Comparison of ENCODE assay signal across 21 mouse cellular contexts in genomic region chr1:151630251-151630628, GRCm38 (mm10). TPM values are rescaled to one million over a fixed set of nuclear protein-coding genes. Genes with fewer than 3 reads are reported as not detected.
DNase-seq lines count a peak whose midpoint lies in the region; ATAC-seq lines count a peak whose summit lies in the region.
"Had no signal": no experiment of that assay in that cellular context is flagged by ENCODE, and none has a peak within 500 bp of the region (broad histone marks: within the 10 kb centered on the region; RNA-seq: fewer than 3 reads in every experiment).

No protein-coding gene starts in this region.

- no peaks in the 10 kb centered on the region for H3K9me3 ChIP-seq in midbrain, embryonic 15.5 days
- H3K9me3 ChIP-seq in midbrain, embryonic 13.5 days, result no peaks in the 10 kb centered on the region
- H3K9me3 ChIP-seq in hindbrain, embryonic 13.5 days, result no peaks in the 10 kb centered on the region
- H3K9me3 ChIP-seq in hindbrain, embryonic 16.5 days (ENCODE audit: control insufficient read depth, low read length), result no peaks in the 10 kb centered on the region

- H3K4me2 ChIP-seq in midbrain, embryonic 15.5 days, result no peak overlapping the region
- H3K4me2 ChIP-seq in midbrain, embryonic 13.5 days (replicated peaks), result no peak overlapping the region
- no peak overlapping the region for H3K4me2 ChIP-seq in hindbrain, embryonic 13.5 days
- H3K4me2 ChIP-seq in hindbrain, embryonic 16.5 days (ENCODE audit: low read length), result no peak overlapping the region

- H3K4me1 ChIP-seq in midbrain, embryonic 15.5 days, result peaks cover 10% of the 10 kb centered on the region; the same call in 1 of the 2 replicates
- H3K4me1 ChIP-seq in midbrain, embryonic 13.5 days (replicated peaks), result peaks cover 6% of the 10 kb centered on the region; the same call in 1 of the 2 replicates
- peaks cover 28% of the 10 kb centered on the region for H3K4me1 ChIP-seq in hindbrain, embryonic 13.5 days (replicated peaks)
- peaks cover 6% of the 10 kb centered on the region; the same call in 1 of the 2 replicates for H3K4me1 ChIP-seq in hindbrain, embryonic 16.5 days (ENCODE audit: control insufficient read depth, insufficient read depth, low read depth, low read length)

- H3K27ac ChIP-seq in midbrain, embryonic 15.5 days, result no peak overlapping the region
- no peak overlapping the region for H3K27ac ChIP-seq in midbrain, embryonic 13.5 days
- peak overlapping the region; percentile 23; the same call in 1 of the 2 replicates for H3K27ac ChIP-seq in hindbrain, embryonic 13.5 days
- H3K27ac ChIP-seq in hindbrain, embryonic 16.5 days (ENCODE audit: low read depth, low read length), result no peak overlapping the region
- H3K27ac ChIP-seq: kidney, postnatal 0 days; liver, embryonic 14.5 days; macrophage had no signal

- DNase-seq in adrenal gland, postnatal 36 days, result no peak
- DNase-seq in left cerebral cortex, adult 9 months (ENCODE audit: low spot score in 2 of 2), result no peak
- DNase-seq: adrenal gland, postnatal 25 days; B cell, adult 2 months; cerebellum, adult 2 months; cerebellum, postnatal 25 days; gastrocnemius, adult 2 months; kidney, adult 8-10 months; kidney, postnatal 4 days; liver; lung, adult 2 months; thymus, postnatal 4 days had no signal

- 59% methylated on average over 2 of the region's 2 CpGs for WGBS in midbrain, embryonic 15.5 days
- 69% methylated on average over 2 of the region's 2 CpGs for WGBS in midbrain, embryonic 13.5 days
- 65% methylated on average over 2 of the region's 2 CpGs for WGBS in hindbrain, embryonic 13.5 days
- WGBS in hindbrain, embryonic 16.5 days, result 52% methylated on average over 2 of the region's 2 CpGs

- 0 out of 2 replicates have a peak, but pooled peaks have one; percentile 34 for ATAC-seq in midbrain, embryonic 15.5 days (replicated peaks)
- ATAC-seq in midbrain, embryonic 13.5 days, result no peak
- ATAC-seq in hindbrain, embryonic 13.5 days (ENCODE audit: low FRiP score), result peak; percentile 53; the same call in 1 of the 2 replicates
- peak; percentile 41; the same call in 1 of the 2 replicates for ATAC-seq in hindbrain, embryonic 16.5 days
- ATAC-seq: forebrain, embryonic 16.5 days; intestine, embryonic 16.5 days had no signal

- no peaks in the 10 kb centered on the region for H3K27me3 ChIP-seq in midbrain, embryonic 15.5 days (replicated peaks)
- no peaks in the 10 kb centered on the region for H3K27me3 ChIP-seq in midbrain, embryonic 13.5 days
- H3K27me3 ChIP-seq in hindbrain, embryonic 13.5 days, result no peaks in the 10 kb centered on the region
- no peaks in the 10 kb centered on the region for H3K27me3 ChIP-seq in hindbrain, embryonic 16.5 days (replicated peaks; ENCODE audit: control insufficient read depth, insufficient read depth, low read length)

- no peaks in the 10 kb centered on the region for H3K36me3 ChIP-seq in midbrain, embryonic 15.5 days (replicated peaks)
- no peaks in the 10 kb centered on the region for H3K36me3 ChIP-seq in midbrain, embryonic 13.5 days
- no peaks in the 10 kb centered on the region for H3K36me3 ChIP-seq in hindbrain, embryonic 13.5 days
- H3K36me3 ChIP-seq in hindbrain, embryonic 16.5 days (ENCODE audit: control insufficient read depth, insufficient read depth, low read length), result no peaks in the 10 kb centered on the region

- H3K4me3 ChIP-seq in midbrain, embryonic 15.5 days, result no peak overlapping the region
- no peak overlapping the region for H3K4me3 ChIP-seq in midbrain, embryonic 13.5 days (replicated peaks)
- no peak overlapping the region for H3K4me3 ChIP-seq in hindbrain, embryonic 13.5 days
- H3K4me3 ChIP-seq in hindbrain, embryonic 16.5 days (ENCODE audit: low read length), result no peak overlapping the region
- H3K4me3 ChIP-seq: gastrocnemius, adult 2 months had no signal

- no peak overlapping the region for H3K9ac ChIP-seq in midbrain, embryonic 15.5 days
- H3K9ac ChIP-seq in midbrain, embryonic 13.5 days (replicated peaks), result no peak overlapping the region
- no peak overlapping the region for H3K9ac ChIP-seq in hindbrain, embryonic 13.5 days
- no peak overlapping the region for H3K9ac ChIP-seq in hindbrain, embryonic 16.5 days (ENCODE audit: low read depth, low read length)
- H3K9ac ChIP-seq: liver, embryonic 14.5 days had no signal

RNA-seq across cellular contexts. Expression of gene Fam129a, which starts 59.3 kb away (rescaled TPM):
- polyA plus RNA-seq in midbrain, embryonic 15.5 days (2015; fragmentation: Nextera tagmentation; extraction: Ambion mirVana), result 0.77 and 1.4 TPM in 2 replicates
- polyA plus RNA-seq in midbrain, embryonic 13.5 days (2015; fragmentation: Nextera tagmentation; extraction: Ambion mirVana), result 0.68 and 0.78 TPM in 2 replicates
- 1.9 and 2.5 TPM in 2 replicates for polyA plus RNA-seq in hindbrain, embryonic 13.5 days (2015; fragmentation: Nextera tagmentation; extraction: Ambion mirVana)
- 0.88 and 1.4 TPM in 2 replicates for polyA plus RNA-seq in hindbrain, embryonic 16.5 days (2015; fragmentation: Nextera tagmentation; extraction: Ambion mirVana)
- 100 to 1,000 TPM; 108 to 202 TPM for total RNA-seq in adrenal gland, postnatal 36 days (2021)
